Mouse (Mus musculus) heart, postnatal 0 days (tissue): Measurements from ENCODE around the gene Tpk1.

Source experiments
- CTCF ChIP-seq: IDR thresholded peaks from 2 replicates; pipeline ENCODE4 v1.5.1; 2016; ENCODE audit warnings: antibody characterized with exemption, control low read depth, low read depth
- EP300 ChIP-seq: IDR thresholded peaks from 2 replicates; pipeline ENCODE4 v1.6.1; 2016; ENCODE audit warnings: antibody characterized with exemption, low read depth

DNA sequence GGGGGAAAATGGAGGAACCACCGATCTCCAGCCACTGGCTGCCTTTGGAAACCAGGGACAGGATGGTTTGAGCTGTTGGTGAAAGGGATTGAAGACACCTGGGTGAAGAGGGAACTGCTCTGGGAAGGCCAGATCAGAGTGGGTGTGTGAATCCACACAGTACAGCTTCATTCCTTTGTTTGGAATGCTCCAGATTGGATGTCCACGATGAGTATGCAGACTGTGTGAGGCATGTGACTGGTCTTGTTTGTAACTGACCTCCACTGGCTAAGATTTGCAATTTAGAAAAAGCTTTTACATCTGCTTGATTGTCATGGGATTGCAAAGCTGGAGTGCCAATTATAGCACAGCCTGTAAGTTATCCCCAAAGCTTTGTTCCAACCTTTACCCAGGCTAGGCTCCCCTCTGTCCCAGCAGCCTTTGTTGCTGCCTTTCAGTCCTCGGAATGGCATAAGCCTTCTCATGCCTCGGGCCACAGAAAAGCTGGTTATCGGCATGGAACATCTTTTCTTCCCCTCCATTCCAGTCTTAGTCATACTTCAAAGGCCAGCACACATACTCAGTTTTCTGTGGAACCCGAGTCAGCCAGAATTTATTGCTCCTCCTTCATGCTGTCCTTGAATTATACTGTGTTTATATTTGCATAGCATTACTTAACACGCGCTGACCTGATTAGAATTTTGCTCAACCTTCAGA, 353.0 kb downstream of the Tpk1 start:
- TF ChIP-seq CTCF (no peak), EP300 (no peak)
